Mouse (Mus musculus) C2C12 (cell line): ENCODE data around the gene Robo1.

Experiments
- CTCF ChIP-seq: IDR thresholded peaks from one replicate; pipeline ENCODE4 v1.5.1; 2011; ENCODE audit not compliant: control insufficient read depth, insufficient read depth, insufficient read length
- MAX ChIP-seq: IDR thresholded peaks from one replicate; pipeline ENCODE4 v1.6.1; 2011; ENCODE audit warnings: mild to moderate bottlenecking, control low read depth
- USF1 ChIP-seq: IDR thresholded peaks from one replicate; pipeline ENCODE4 v1.6.1; 2011; ENCODE audit warnings: low read depth, mild to moderate bottlenecking, control low read depth, moderate library complexity

DNA sequence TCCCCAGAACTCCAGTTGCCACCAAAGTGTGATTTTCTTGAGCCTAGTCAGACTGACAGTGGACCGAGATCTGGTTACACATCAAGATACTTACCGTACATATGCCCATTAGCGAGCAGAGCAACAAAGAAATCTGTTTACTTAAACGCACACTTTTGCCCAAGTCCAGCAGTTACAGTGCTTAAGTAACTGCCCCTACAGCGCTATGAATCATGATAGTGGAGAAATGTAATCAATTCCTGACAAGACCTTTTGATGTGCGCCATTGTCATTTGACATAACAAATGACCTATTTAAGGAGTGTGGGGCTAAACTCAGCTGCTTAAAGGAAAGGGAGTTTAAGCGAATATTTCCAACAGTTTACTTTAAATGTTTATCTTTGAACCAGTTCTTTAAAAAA, 104.8 kb downstream of the Robo1 start:
- TF ChIP-seq CTCF (no peak), MAX (no peak), USF1 (no peak)
